Comparison of ENCODE assay signal across 10 mouse cellular contexts in the genomic region with DNA sequence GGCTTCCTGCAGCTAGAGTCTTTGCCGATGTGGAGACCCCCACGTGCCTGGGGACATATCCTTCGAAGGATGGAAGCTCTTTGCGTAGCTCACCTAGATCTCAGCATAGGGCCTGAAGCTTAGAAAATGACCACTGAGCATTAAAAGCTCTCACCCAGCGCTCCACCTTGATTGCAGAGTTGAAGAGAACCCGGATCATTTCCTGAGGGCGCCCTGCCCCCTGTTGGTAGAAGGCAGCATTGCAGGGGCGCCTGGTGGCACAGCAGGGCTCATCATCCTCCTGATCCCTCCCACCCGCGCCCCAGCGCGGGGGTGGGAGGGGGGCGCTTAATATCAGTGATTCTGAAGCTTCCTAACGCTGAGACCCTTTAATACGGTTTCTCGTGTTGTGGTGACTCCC. TPM values are rescaled to one million over a fixed set of nuclear protein-coding genes. Genes with fewer than 3 reads are reported as not detected.
A peak's percentile ranks its signal among the peaks of the same experiment; 100 is the strongest.
DNase-seq lines count a peak whose midpoint lies in the region; ATAC-seq and TF ChIP-seq lines count a peak whose summit lies in the region.
"Had no signal": no experiment of that assay in that cellular context is flagged by ENCODE, and none has a peak within 500 bp of the region (broad histone marks: within the 10 kb centered on the region; RNA-seq: fewer than 3 reads in every experiment).

No protein-coding gene starts in this region.

- TF ChIP-seq POLR2A in bone marrow, adult 2 months (IDR thresholded peaks at IDR 0.05; ENCODE audit: borderline replicate concordance, control insufficient read depth, low read depth, low read length) = no peak

- ATAC-seq in heart, postnatal 0 days (ENCODE audit: insufficient read depth, low read depth) = no peak

- no peak overlapping the region for H3K4me3 ChIP-seq in heart, postnatal 0 days (ENCODE audit: low read depth, low read length)
- no peak overlapping the region for H3K4me3 ChIP-seq in bone marrow, adult 2 months (replicated peaks; ENCODE audit: control insufficient read depth, low read depth, low read length)
- H3K4me3 ChIP-seq: erythroblast, embryonic 14.5 days; midbrain, embryonic 12.5 days had no signal

- no peak overlapping the region for H3K9ac ChIP-seq in heart, postnatal 0 days (replicated peaks; ENCODE audit: low read depth, low read length)
- H3K9ac ChIP-seq: midbrain, embryonic 12.5 days had no signal

- 0 out of 2 replicates have a peak, but pooled peaks cover 6% of the 10 kb centered on the region for H3K4me1 ChIP-seq in heart, postnatal 0 days (ENCODE audit: control insufficient read depth, insufficient read depth)
- H3K4me1 ChIP-seq in bone marrow, adult 2 months (ENCODE audit: control insufficient read depth, insufficient read depth, low read length) = no peaks in the 10 kb centered on the region

- no peaks in the 10 kb centered on the region for H3K36me3 ChIP-seq in heart, postnatal 0 days (replicated peaks; ENCODE audit: control insufficient read depth, insufficient read depth, low read length)
- H3K36me3 ChIP-seq: midbrain, embryonic 12.5 days had no signal

- H3K9me3 ChIP-seq in heart, postnatal 0 days (replicated peaks; ENCODE audit: control insufficient read depth, low read length) = no peaks in the 10 kb centered on the region
- H3K9me3 ChIP-seq: midbrain, embryonic 12.5 days had no signal

- no peak overlapping the region for H3K4me2 ChIP-seq in heart, postnatal 0 days (ENCODE audit: low read depth, low read length)
- H3K4me2 ChIP-seq: midbrain, embryonic 12.5 days had no signal

- H3K27me3 ChIP-seq in heart, postnatal 0 days (ENCODE audit: control insufficient read depth, insufficient read depth, low read length) = no peaks in the 10 kb centered on the region

- DNase-seq in heart, postnatal 0 days (ENCODE audit: low spot score) = no peak
- DNase-seq in heart, adult 8-10 months (ENCODE audit: low spot score) = no peak
- DNase-seq in CD8-positive naive resting alpha-beta T cell, adult 2 months (ENCODE audit: low read depth in 2 of 2, low spot score in 2 of 2) = peak; percentile 15 to 44
- DNase-seq in forelimb bud, embryonic 11.5 days (ENCODE audit: low read depth, low spot score) = peak; percentile 60
- DNase-seq in left cerebral cortex, postnatal 14 days (ENCODE audit: low spot score in 2 of 2) = peak; percentile 60 to 61
- DNase-seq in natural killer cell, adult 2 months (ENCODE audit: low spot score in 2 of 2) = peak; percentile 31 to 44
- DNase-seq in thymus, postnatal 14 days = peak; percentile 61

- intact Hi-C loops in left cerebral cortex, postnatal 14 days (cut with DNase I) = loop anchor here (5.0 kb wide), 1 partner anchor 295 kb away; no protein-coding TSS in a partner anchor

- 10% methylated on average over 16 of the region's 16 CpGs for WGBS in heart, postnatal 0 days
- WGBS in bone marrow, adult 2 months = 15% methylated on average over 16 of the region's 16 CpGs

- TF ChIP-seq CTCF in heart, postnatal 0 days (IDR thresholded peaks at IDR 0.05; ENCODE audit: low read depth) = peak; percentile 86
- peak; percentile 76 for TF ChIP-seq CTCF in bone marrow, adult 2 months (IDR thresholded peaks at IDR 0.05; ENCODE audit: control insufficient read depth, insufficient read depth, low read length)

- TF ChIP-seq EP300 in heart, postnatal 0 days (IDR thresholded peaks at IDR 0.05; ENCODE audit: low read depth) = no peak

- H3K27ac ChIP-seq in heart, postnatal 0 days (ENCODE audit: low read depth) = no peak overlapping the region
- H3K27ac ChIP-seq in bone marrow, adult 2 months (ENCODE audit: control insufficient read depth, insufficient read depth, low read depth, low read length, poor library complexity) = no peak overlapping the region
- H3K27ac ChIP-seq: midbrain, embryonic 12.5 days had no signal

RNA-seq across cellular contexts. Expression of a gene that starts 16.8 kb away (rescaled TPM):
- 30.3 and 56.1 TPM in 2 replicates for total RNA-seq in heart, postnatal 0 days (2014; rRNA removed; ENCODE audit: low replicate concordance)
- 52.1 and 54.1 TPM in 2 replicates for polyA plus RNA-seq in heart, postnatal 0 days (2015; fragmentation: Nextera tagmentation; extraction: Ambion mirVana)
- total RNA-seq in heart, adult 8-10 months (2022) = 1 to 10 TPM in 2 of 4 experiments, under 1 TPM in 2; 0.37 to 1.8 (median 0.92) TPM
- 3.6 and 5.2 TPM in 2 replicates for polyA plus RNA-seq in bone marrow, adult 2 months (2011; ENCODE audit: insufficient read depth, insufficient read length, low replicate concordance, missing spikeins)
- 1 to 10 TPM; 8.6 to 9.4 TPM for total RNA-seq in left cerebral cortex, postnatal 14 days (2021)

Comparison
In these comparisons a context has a peak if more than half of its experiments do, and no peak if none do; other contexts are left out.
1. DNase-seq: peak in CD8-positive naive resting alpha-beta T cell, adult 2 months (2 of 2), forelimb bud, embryonic 11.5 days (single experiment), left cerebral cortex, postnatal 14 days (2 of 2), natural killer cell, adult 2 months (2 of 2) and thymus, postnatal 14 days (single experiment); none in heart, postnatal 0 days (single experiment) and heart, adult 8-10 months (single experiment).